Mouse (Mus musculus): ENCODE measurements at regions not wholly inside any gene's neighbourhood (a gene's known extent, or its start where the extent isn't known, plus 50 kb on each side); places are given as distances from the start of the nearest gene placed in this dataset.

DNA sequence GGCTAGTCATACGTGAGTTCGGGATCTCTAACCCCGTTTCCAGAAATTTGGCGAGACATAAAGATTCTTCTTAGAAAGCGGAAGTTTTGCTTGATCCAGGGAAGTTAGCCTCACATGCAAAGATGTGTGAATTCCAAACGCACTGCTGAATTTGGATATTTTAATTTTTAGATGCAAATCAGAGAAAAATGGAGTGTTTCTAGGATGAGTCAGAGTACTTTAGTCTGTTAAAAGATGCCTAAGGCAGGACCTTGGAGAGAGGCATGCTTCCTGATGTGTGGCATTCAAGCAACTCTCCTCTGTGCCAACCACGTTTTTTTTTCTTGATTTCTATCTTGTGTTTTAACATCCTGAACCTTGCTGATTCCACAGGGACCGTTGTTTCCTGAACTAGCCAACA is 95.1 kb downstream of the Zfp648 start:
- Histone ChIP-seq H3K27me3 (replicated peaks; ENCODE audit: control insufficient read depth, insufficient read depth, low read length) (no peaks in the 10 kb centered on the region), H3K4me1 (replicated peaks; ENCODE audit: control insufficient read depth, insufficient read depth, low read length) (no peaks in the 10 kb centered on the region), H3K9ac (ENCODE audit: low read depth, low read length) (no peak overlapping the region), H3K27ac (ENCODE audit: low read depth, low read length) (no peak overlapping the region), H3K4me2 (replicated peaks; ENCODE audit: low read depth) (no peak overlapping the region), H3K4me3 (ENCODE audit: low read depth, low read length) (no peak overlapping the region), H3K36me3 (ENCODE audit: control insufficient read depth, insufficient read depth) (no peaks in the 10 kb centered on the region), H3K9me3 (ENCODE audit: control insufficient read depth) (no peaks in the 10 kb centered on the region)
- ATAC-seq: no peak
- no peak for TF ChIP-seq CTCF (IDR thresholded peaks at IDR 0.05; ENCODE audit: low read depth)
- 81% methylated on average over 8 of the region's 8 CpGs for WGBS

DNA sequence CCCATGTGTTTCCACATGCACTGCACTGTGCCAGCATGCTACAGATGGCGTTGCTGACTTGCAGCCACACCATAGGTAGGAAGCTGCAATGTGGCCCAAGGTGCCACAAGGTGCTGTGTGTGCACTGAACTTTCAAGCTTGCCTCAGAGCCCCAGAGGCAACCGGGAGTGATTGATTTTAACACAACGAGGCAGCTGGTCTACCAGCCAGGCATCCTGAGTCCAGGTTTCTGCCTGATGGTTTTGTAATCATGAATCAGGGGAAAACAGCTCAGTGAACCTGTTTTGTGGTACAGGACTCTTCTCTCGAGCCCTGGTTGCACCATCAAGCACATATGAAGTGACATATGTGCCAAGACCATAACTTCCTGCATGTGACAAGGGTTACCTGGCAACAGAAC is 98.9 kb downstream of the Zfp648 start:
- no peaks in the 10 kb centered on the region for H3K4me1 ChIP-seq (replicated peaks; ENCODE audit: control insufficient read depth, insufficient read depth, low read length)
- no peaks in the 10 kb centered on the region for H3K36me3 ChIP-seq (ENCODE audit: control insufficient read depth, insufficient read depth)
- no peak for ATAC-seq
- 72% methylated on average over 4 of the region's 4 CpGs for WGBS
- no peak overlapping the region for H3K9ac ChIP-seq (ENCODE audit: low read depth, low read length)
- no peak overlapping the region for H3K4me3 ChIP-seq (ENCODE audit: low read depth, low read length)
- no peaks in the 10 kb centered on the region for H3K9me3 ChIP-seq (ENCODE audit: control insufficient read depth)
- H3K27me3 ChIP-seq (replicated peaks; ENCODE audit: control insufficient read depth, insufficient read depth, low read length): no peaks in the 10 kb centered on the region
- no peak overlapping the region for H3K27ac ChIP-seq (ENCODE audit: low read depth, low read length)
- TF ChIP-seq CTCF (IDR thresholded peaks at IDR 0.05; ENCODE audit: low read depth): no peak
- no peak overlapping the region for H3K4me2 ChIP-seq (replicated peaks; ENCODE audit: low read depth)

GRCm38 (mm10) chr1:154309650-154310049 is 108.7 kb downstream of the Zfp648 start:
- no peaks in the 10 kb centered on the region for H3K27me3 ChIP-seq (replicated peaks; ENCODE audit: control insufficient read depth, insufficient read depth, low read length)
- ATAC-seq: no peak
- no peak for TF ChIP-seq CTCF (IDR thresholded peaks at IDR 0.05; ENCODE audit: low read depth)
- no peak overlapping the region for H3K9ac ChIP-seq (ENCODE audit: low read depth, low read length)
- 38% methylated on average over 2 of the region's 2 CpGs for WGBS
- no peaks in the 10 kb centered on the region for H3K9me3 ChIP-seq (ENCODE audit: control insufficient read depth)
- H3K4me2 ChIP-seq (replicated peaks; ENCODE audit: low read depth): no peak overlapping the region
- no peaks in the 10 kb centered on the region for H3K4me1 ChIP-seq (replicated peaks; ENCODE audit: control insufficient read depth, insufficient read depth, low read length)
- no peak overlapping the region for H3K4me3 ChIP-seq (ENCODE audit: low read depth, low read length)
- no peaks in the 10 kb centered on the region for H3K36me3 ChIP-seq (ENCODE audit: control insufficient read depth, insufficient read depth)
- H3K27ac ChIP-seq (ENCODE audit: low read depth, low read length): no peak overlapping the region

Data from intestine, postnatal 0 days (tissue).